Mouse (Mus musculus) spleen, adult 2 months (tissue): ENCODE measurements around the gene Dennd5a.

ENCODE experiments used
- CTCF ChIP-seq: fragments of 200-500 bp; IDR thresholded peaks from 2 replicates; pipeline ENCODE4 v1.5.1; 2011; ENCODE audit warnings: mild to moderate bottlenecking, inconsistent platforms; ENCODE audit not compliant: insufficient read depth, insufficient read length, insufficient replicate concordance; ENCODE audit errors: extremely low read depth
- POLR2A ChIP-seq: fragments of 200-500 bp; IDR thresholded peaks from 2 replicates; pipeline ENCODE4 v1.6.1; 2011; ENCODE audit warnings: low read depth, low read length, inconsistent platforms

DNA sequence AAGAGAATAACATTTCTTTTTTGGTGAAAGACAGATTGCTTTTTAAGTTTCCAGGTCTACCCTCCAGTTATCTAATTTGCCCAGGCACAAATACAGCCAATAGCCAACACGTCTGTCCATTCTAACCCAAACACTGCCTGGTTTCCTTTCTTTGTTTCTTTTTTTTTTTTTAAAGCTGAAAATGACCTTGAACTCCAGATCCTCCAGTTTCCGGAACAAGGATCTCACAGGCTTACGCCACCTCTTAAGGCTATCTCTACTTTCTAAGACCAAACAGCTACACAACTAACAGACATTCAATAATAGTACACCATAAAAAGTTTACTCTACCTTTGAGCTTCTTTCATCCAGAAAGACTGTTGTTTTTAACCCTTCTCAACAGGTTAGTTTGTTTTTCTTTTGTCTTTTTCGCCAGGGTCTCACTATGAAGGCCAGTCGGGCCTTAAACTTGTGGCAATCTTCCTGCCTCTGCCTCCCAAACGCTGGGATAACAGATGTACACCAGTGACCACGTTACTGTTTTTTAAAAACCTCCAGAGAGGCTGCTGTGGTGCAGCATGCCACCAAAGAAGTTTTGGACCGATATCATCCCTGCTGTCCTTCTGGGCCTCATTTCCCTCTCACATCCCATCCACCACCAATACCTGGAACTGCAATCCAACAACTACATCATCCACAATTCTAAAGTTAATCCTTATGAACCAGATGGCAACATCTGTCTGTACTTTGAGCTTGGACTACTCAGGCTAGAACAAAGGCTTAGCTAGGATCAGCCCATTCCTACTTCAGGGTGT lies 2.1 kb downstream of the Dennd5a start:
- TF ChIP-seq POLR2A (no peak), CTCF (no peak)
